Mouse (Mus musculus) thymus, adult 2 months (tissue): ENCODE results near the gene Scmh1.

ENCODE experiments used
- CTCF ChIP-seq: fragments of 200-500 bp; IDR thresholded peaks from 2 replicates; pipeline ENCODE4 v1.5.1; 2012; ENCODE audit warnings: mild to moderate bottlenecking, control low read depth, low read length, moderate library complexity, borderline replicate concordance; ENCODE audit not compliant: control insufficient read depth, poor library complexity, insufficient read depth; ENCODE audit errors: extremely low read depth
- POLR2A ChIP-seq: fragments of 200-500 bp; IDR thresholded peaks from 2 replicates; pipeline ENCODE4 v1.6.1; 2012; ENCODE audit warnings: mild to moderate bottlenecking, low read length, control low read depth, moderate library complexity; ENCODE audit not compliant: control insufficient read depth, poor library complexity, insufficient read depth; ENCODE audit errors: extremely low read depth

DNA sequence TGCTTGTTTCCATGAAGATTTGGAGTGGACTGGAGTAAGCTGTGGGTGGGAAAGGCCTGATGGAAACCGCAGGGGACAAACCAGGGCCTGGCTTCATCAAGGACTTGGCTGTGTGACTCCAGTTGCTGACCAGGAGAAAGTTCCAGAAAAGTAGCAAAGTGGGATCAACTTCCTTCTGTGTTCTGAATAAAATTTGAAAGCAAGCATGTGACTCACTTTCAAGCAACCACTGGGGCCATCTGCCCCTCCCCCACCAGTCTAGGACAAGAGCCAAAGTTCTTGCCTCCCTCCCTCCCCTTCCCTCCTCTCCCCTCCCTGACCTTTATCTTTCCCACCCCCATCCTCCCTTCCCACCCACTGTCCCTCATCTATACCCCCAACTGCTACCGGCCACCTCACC is 35.9 kb upstream of the Scmh1 start:
- TF ChIP-seq CTCF, result no peak
- TF ChIP-seq POLR2A, result no peak
